Comparison of ENCODE assay signal across 22 mouse cellular contexts in the genomic region with DNA sequence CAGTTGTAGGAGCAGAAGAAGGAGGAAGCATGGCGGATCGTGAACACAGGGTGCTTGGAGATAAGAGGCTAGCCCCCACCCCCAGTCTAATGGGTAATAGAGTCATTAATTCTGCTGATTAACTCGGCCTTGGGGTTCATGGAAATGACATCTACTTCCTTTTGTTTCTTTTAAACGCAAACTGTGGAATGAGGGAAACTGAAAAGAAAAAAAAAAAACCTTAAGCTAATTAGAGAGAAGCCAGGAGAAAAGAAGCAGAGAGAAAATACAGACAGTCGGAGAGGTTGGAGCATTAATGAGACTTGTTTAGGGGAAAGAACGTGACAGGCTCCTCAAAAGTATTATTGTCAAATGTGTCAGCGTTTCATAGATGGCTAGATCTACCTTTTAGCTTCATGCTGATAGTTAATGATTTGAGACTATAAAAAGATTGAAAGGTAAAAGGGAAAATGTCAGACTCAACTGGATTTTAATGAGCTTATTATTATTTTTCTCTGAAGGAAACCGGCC.
A peak's percentile ranks its signal among the peaks of the same experiment; 100 is the strongest.
DNase-seq lines count a peak whose midpoint lies in the region; ATAC-seq lines count a peak whose summit lies in the region.
"Had no signal": no experiment of that assay in that cellular context is flagged by ENCODE, and none has a peak within 500 bp of the region (broad histone marks: within the 10 kb centered on the region; RNA-seq: fewer than 3 reads in every experiment).

No protein-coding gene starts in this region.

- H3K4me1 ChIP-seq in midbrain, embryonic 13.5 days (replicated peaks) = peaks cover 8% of the 10 kb centered on the region; the same call in 1 of the 2 replicates
- no peaks in the 10 kb centered on the region for H3K4me1 ChIP-seq in midbrain, embryonic 11.5 days (ENCODE audit: control insufficient read depth, insufficient read depth, low read length)
- H3K4me1 ChIP-seq in forebrain, embryonic 13.5 days = peaks cover 24% of the 10 kb centered on the region
- peaks cover 5% of the 10 kb centered on the region; the same call in 1 of the 2 replicates for H3K4me1 ChIP-seq in midbrain, embryonic 14.5 days (ENCODE audit: control insufficient read depth, insufficient read depth, low read length)
- H3K4me1 ChIP-seq: intestine, embryonic 15.5 days; megakaryocyte, embryonic 14.5 days; stomach, embryonic 15.5 days had no signal

- intact Hi-C loops in gastrocnemius, postnatal 14 days (cut with DNase I; ENCODE audit: low total_unique reads) = no loop called here

- peak overlapping the region; percentile 62; the same call in 1 of the 2 replicates for H3K27ac ChIP-seq in midbrain, embryonic 13.5 days
- H3K27ac ChIP-seq in midbrain, embryonic 11.5 days (ENCODE audit: low read depth, low read length) = no peak overlapping the region
- H3K27ac ChIP-seq in forebrain, embryonic 13.5 days = peak overlapping the region; percentile 84
- H3K27ac ChIP-seq in midbrain, embryonic 14.5 days (replicated peaks; ENCODE audit: low read depth, low read length) = peak overlapping the region; percentile 76
- H3K27ac ChIP-seq: heart, adult 2 months; intestine, embryonic 15.5 days; limb, embryonic 10.5 days; stomach, embryonic 15.5 days had no signal

- ATAC-seq in midbrain, embryonic 13.5 days = no peak
- no peak for ATAC-seq in midbrain, embryonic 11.5 days (ENCODE audit: low FRiP score)
- peak; percentile 59; the same call in 1 of the 2 replicates for ATAC-seq in forebrain, embryonic 13.5 days
- no peak for ATAC-seq in midbrain, embryonic 14.5 days (ENCODE audit: low FRiP score, low TSS enrichment)
- ATAC-seq: intestine, embryonic 15.5 days; Patski had no signal

- H3K27me3 ChIP-seq in midbrain, embryonic 13.5 days = no peaks in the 10 kb centered on the region
- no peaks in the 10 kb centered on the region for H3K27me3 ChIP-seq in midbrain, embryonic 11.5 days (ENCODE audit: control insufficient read depth, insufficient read depth, low read length)
- H3K27me3 ChIP-seq in forebrain, embryonic 13.5 days = no peaks in the 10 kb centered on the region
- H3K27me3 ChIP-seq in midbrain, embryonic 14.5 days (ENCODE audit: control insufficient read depth, insufficient read depth, low read length) = no peaks in the 10 kb centered on the region
- H3K27me3 ChIP-seq: intestine, embryonic 15.5 days; megakaryocyte, embryonic 14.5 days; stomach, embryonic 15.5 days had no signal

- no peak overlapping the region for H3K4me2 ChIP-seq in midbrain, embryonic 13.5 days (replicated peaks)
- no peak overlapping the region for H3K4me2 ChIP-seq in midbrain, embryonic 11.5 days
- H3K4me2 ChIP-seq in forebrain, embryonic 13.5 days = peak overlapping the region; percentile 44
- H3K4me2 ChIP-seq in midbrain, embryonic 14.5 days (ENCODE audit: low read length) = no peak overlapping the region
- H3K4me2 ChIP-seq: intestine, embryonic 15.5 days; stomach, embryonic 15.5 days had no signal

- H3K9me3 ChIP-seq in midbrain, embryonic 13.5 days = no peaks in the 10 kb centered on the region
- H3K9me3 ChIP-seq in midbrain, embryonic 11.5 days (ENCODE audit: control insufficient read depth, low read length) = no peaks in the 10 kb centered on the region
- H3K9me3 ChIP-seq in forebrain, embryonic 13.5 days (replicated peaks) = no peaks in the 10 kb centered on the region
- H3K9me3 ChIP-seq in midbrain, embryonic 14.5 days (ENCODE audit: control insufficient read depth, low read length) = no peaks in the 10 kb centered on the region
- H3K9me3 ChIP-seq: intestine, embryonic 15.5 days; limb, embryonic 10.5 days; stomach, embryonic 15.5 days had no signal

- WGBS in midbrain, embryonic 13.5 days = 44% methylated on average over 8 of the region's 8 CpGs
- WGBS in midbrain, embryonic 11.5 days = 67% methylated on average over 8 of the region's 8 CpGs
- WGBS in forebrain, embryonic 13.5 days = 7% methylated on average over 8 of the region's 8 CpGs
- 53% methylated on average over 8 of the region's 8 CpGs for WGBS in midbrain, embryonic 14.5 days

- no peak overlapping the region for H3K4me3 ChIP-seq in midbrain, embryonic 13.5 days (replicated peaks)
- H3K4me3 ChIP-seq in midbrain, embryonic 11.5 days (ENCODE audit: low read depth, low read length) = no peak overlapping the region
- H3K4me3 ChIP-seq in forebrain, embryonic 13.5 days = no peak overlapping the region
- no peak overlapping the region for H3K4me3 ChIP-seq in midbrain, embryonic 14.5 days (replicated peaks; ENCODE audit: low read depth, low read length)
- H3K4me3 ChIP-seq: heart, adult 2 months; intestine, embryonic 15.5 days; limb, embryonic 10.5 days; megakaryocyte, embryonic 14.5 days; myocyte; stomach, embryonic 15.5 days had no signal

- DNase-seq in midbrain, embryonic 11.5 days (ENCODE audit: low spot score, missing footprints) = no peak
- peak; percentile 28 for DNase-seq in midbrain, embryonic 14.5 days
- DNase-seq in gastrocnemius, postnatal 14 days = no peak
- no peak for DNase-seq in adrenal gland, postnatal 14 days
- DNase-seq in frontal cortex, adult 2 months (ENCODE audit: extremely low spot score in 1 of 2, low spot score in 1 of 2) = no peak
- DNase-seq: adrenal gland, adult 8-10 months; cerebellum, adult 11 months; cerebellum, postnatal 14 days; gastrocnemius, postnatal 25 days; heart, adult 2 months; heart, postnatal 36 days; kidney, postnatal 36 days; lung, adult 18-20 months; thymus, adult 18-20 months had no signal

- no peaks in the 10 kb centered on the region for H3K36me3 ChIP-seq in midbrain, embryonic 13.5 days
- no peaks in the 10 kb centered on the region for H3K36me3 ChIP-seq in midbrain, embryonic 11.5 days (ENCODE audit: control insufficient read depth, insufficient read depth, low read length)
- H3K36me3 ChIP-seq in forebrain, embryonic 13.5 days (ENCODE audit: poor library complexity, severe bottlenecking) = no peaks in the 10 kb centered on the region
- no peaks in the 10 kb centered on the region for H3K36me3 ChIP-seq in midbrain, embryonic 14.5 days (ENCODE audit: control insufficient read depth, insufficient read depth, low read length)
- H3K36me3 ChIP-seq: intestine, embryonic 15.5 days; limb, embryonic 10.5 days; stomach, embryonic 15.5 days had no signal

- no peak overlapping the region for H3K9ac ChIP-seq in midbrain, embryonic 13.5 days (replicated peaks)
- H3K9ac ChIP-seq in midbrain, embryonic 11.5 days (ENCODE audit: low read length) = no peak overlapping the region
- no peak overlapping the region for H3K9ac ChIP-seq in forebrain, embryonic 13.5 days
- H3K9ac ChIP-seq in midbrain, embryonic 14.5 days (replicated peaks; ENCODE audit: low read length) = no peak overlapping the region
- H3K9ac ChIP-seq: intestine, embryonic 15.5 days; stomach, embryonic 15.5 days had no signal
